Mouse (Mus musculus): ENCODE data around the gene Dnal1. TPM values are rescaled to one million over a fixed set of nuclear protein-coding genes. Genes with fewer than 3 reads are reported as not detected.

Gene Dnal1
- polyA plus RNA-seq, 1 experiment, result 4.2 TPM

DNA sequence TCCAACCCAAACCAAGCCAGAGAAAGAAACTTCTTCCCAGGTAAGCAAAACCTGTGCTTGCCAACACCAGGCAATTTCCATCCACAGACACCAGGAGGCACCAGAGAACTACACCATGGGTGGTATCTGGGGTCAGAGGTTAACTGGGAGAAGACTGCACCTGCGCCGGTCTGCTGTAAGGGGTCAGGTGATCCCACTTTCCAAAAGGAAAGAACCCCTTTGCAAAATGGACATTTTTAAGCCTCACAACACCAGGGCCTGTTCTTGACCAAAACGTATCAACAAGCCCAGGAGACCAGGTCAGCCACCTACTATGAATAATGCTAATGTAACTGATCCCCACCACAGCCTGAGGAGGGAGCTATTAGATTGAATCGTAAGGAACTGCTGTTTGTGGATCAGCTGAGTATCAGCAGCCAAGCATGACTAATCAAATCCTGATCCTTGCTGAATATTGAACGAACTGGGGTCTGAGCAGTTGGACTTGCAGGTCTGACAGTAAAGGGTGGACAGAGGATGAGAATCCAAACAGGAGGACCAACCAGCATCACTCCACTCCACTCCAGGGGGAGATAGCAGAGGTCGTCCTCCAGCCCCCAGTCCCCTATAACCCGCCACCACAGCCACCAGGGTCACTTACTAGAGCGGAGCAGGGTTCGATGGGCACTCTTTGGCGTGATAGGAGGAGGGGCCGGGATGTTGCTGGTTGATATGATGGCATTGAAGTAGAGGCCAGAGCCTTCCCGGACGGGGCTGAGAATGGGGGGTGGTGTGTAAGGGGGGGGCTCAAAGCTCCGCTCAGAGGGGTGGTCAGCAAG, 47.7 kb downstream of the Dnal1 start:
- DNase-seq (ENCODE audit: low read depth), result no peak

DNA sequence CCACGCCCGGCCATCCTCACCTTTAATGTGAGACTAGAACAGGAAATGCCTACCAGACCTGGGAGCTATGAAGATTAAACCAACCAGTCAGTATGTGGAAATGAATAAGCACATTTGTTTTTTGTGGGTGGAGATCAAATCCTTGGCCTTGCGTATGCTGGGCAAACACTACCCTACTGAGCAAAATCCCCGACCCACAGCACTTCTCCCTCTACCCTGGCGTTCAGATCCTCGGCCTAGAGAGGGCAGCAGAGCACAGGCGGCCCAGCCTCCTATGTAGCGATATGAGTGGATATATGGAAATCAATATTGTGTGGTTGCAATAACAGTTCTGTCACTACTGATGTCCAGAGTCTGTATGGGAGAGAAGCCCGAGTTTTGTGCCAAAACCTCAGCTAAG, 49.0 kb downstream of the Dnal1 start:
- DNase-seq (ENCODE audit: low read depth), result no peak

DNA sequence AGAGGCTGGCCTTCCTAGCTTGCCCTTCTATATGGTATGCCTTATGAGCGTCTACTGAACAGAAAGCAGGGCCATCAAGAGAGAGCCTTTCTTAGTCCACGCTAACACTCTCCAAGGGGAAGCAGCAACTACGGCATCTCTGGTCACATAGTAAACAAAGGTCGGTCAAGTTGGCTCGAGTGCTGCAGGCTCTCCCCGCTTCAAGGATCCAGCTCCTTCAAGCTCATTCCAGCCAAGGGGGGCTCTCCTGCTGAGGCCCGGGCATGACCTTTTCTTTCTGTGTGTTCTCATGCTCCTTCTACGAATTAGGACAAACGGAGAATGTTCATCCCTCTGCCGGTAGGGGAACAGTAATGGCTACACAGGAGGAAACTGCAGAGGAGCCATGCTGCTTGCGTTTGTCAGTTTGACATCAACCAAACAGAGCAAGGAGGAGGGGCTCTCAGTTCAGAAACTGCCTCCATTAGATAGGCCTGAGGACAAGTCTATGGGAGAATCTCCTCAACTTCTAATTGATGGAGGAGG, 49.5 kb downstream of the Dnal1 start:
- DNase-seq (ENCODE audit: low read depth), result no peak

DNA sequence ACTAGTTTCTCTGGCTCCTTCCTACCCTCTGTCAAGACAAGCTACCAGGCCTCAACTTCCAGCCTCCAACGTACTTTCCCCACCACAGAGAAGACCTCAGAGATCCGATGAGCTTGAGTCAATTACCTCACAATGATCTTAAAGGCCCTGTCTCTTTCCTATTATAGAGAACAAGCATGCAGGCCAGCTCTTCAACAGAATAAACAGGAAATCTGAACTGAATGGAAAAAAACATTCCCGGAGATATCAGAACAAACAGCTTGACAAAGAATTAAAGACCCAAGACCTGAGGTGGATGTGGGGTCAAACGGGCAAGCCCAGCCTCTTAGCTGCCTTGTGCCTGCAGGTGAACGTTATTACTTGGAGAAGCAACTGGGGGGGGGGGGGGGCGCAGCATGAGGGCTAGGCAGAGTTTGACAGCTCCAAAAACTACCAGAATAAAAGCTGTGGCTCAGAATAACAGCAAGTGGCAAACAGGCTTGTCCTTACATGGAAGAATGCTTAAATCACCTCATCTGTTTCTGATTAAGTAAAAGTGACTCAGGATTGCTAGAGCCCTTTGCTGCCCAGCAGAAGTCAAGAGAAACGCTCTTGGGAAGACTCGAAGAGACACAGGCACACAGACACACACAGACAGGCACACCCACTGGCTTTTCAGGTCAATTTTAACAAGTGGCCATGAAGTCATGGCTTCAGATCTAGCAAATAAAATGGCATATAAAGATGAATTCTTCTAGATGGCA, 51.6 kb downstream of the Dnal1 start:
- DNase-seq (ENCODE audit: low read depth), result no peak

DNA sequence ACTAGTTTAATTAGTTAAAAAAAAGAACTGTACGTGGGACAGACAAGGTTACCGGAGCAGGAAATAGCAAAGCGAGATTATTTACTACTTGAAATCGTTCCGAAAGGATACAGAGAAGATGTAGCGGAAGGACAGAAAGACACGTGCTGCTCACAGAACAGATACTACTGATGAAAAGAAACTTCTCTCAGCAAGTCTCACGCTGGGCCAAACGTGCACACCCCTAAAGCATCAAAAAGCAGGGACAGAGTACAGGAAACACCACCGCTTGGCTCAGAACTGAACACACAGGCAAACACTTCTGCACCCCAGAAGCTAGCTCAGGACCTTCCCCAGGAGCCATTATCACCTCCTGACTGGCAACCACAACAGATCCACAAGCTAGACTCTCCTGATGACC, 56.4 kb downstream of the Dnal1 start:
- DNase-seq (ENCODE audit: low read depth), result no peak

DNA sequence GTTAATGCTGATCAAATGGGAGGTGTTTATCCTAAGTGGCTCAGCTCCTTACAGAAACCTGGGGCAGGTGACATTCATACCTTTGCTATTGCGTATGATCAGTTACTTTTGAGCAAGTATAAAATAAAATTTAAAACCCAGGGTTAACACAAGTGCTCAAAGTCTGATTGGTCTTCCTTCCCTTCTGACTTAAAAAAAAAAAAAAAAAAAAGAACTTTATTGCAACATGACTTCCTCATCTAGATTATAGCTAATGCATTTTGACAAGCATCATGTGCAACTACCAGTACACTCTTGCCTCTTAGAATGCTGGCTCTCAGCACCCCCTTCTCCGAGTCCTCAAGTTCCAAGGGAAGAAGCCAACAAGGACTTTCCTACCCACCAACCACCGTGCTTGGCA, 58.0 kb downstream of the Dnal1 start:
- no peak for DNase-seq (ENCODE audit: low read depth)

DNA sequence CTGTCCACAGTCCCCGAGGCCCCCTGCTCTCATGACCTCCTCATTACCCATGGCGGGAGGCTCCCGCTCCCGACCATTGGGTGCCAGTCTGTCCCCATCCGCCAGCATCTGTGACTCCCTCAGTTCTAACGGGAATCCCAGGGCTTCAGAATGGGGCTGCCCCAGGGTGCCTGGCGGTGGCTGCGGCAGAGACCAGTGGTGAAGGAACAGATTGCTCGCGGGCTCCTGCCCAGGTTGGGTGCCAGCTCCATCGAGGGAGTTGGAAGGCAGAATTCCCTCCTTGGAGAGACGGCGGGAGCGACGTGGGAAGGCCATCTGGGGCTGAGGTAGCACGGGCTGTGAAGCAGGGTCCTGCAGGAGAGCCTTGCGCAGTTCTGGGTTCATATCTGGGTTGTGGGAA, 58.7 kb downstream of the Dnal1 start:
- no peak for DNase-seq (ENCODE audit: low read depth)

DNA sequence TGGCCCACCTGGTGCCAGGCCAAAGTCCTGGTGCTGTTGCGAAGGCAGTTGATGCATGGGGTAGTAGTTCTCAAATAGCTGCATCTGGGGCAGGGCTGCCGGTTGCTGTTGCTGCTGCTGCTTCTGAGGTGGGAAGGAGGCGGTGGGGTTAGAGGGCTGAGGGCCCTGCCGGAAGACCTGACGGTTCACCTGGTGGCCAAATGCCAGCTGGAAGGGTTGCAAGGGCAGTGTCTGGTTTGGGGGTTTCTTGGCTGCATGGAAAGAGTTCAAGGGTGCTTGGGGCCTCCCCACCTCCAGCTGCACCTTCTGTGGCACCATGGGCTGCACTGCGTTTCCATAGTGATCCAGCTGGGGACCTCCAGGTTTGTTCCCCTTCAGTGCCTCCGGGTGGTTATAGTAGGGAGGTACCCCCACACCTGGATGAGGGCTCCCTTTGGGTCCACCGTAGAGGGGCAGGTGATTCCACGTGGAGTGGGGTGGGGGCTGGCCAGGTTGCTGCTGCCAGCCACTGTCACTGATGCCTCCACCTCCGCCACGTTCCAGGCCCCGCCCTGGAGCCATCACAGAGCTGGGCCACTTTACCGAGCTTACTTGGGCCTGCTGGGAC, 59.2 kb downstream of the Dnal1 start:
- no peak for DNase-seq (ENCODE audit: low read depth)

DNA sequence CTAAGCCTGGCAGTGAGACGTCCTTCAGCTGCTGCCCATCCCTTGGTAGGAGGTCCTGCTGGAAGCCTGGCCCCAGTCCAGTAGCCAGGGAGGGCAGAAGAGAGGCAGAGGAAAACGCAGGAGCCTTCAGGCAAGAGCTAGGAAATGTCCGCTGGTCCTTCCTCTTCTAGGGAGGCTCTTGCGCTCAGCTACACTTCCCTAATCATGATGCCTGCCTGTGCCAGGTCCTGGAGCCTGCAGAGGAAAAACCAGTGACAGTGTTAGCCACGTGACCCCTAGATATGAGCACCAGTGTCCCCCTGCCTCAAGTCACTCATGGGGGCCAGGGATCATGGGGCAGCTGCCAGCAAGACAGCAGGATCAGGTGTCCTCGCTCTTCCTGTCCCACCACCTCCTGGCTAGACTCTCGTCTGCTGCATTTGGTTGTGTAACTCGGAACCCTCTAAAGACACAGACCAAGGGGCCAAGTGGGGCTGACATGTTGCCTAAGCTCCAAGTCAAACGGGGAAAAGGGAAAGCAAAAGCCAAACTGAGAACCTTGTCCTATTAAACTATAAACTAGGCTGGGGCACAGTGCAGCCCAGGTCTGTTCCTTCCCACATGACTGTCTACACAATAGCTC, 60.1 kb downstream of the Dnal1 start:
- DNase-seq (ENCODE audit: low read depth), result no peak

DNA sequence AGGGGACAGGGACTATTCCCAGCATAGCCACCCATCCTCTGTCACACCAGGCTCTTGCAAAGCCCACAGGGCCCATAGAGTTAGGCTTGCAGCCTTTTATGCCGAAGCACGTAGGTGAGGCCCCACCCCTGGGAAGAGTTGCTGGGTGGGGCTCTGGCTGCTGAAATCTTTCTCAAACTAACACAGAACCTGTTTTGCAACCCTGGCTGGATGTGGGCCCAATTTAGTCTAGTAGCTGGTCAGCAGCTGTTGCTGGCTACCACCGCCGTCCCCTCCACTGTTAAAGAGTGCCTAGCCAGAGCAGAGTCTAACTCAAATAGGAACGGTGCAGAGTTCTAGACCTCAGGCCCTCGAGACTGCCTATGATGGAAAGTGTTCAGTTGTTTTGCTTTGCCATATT, 60.7 kb downstream of the Dnal1 start:
- DNase-seq (ENCODE audit: low read depth), result no peak

DNA sequence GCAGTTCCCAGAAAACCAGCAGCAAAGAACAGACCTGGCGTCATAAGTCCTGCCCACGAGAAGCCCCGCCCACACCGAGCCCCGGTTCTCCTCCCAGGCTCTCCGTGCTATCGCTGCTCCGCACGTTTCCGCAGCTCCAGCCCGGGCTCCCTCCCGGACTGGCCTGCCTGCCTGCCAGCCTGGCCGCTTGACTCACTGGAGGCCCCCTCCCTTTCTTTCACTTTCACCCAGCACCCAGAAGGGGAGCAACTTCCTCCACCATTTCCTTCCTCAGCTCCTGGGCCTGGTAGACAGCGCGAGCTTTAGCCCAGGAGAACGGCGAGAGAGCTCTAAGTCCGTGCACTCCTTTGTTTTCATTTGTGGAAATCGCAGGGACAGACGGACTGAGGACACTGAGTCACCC, 61.5 kb downstream of the Dnal1 start:
- no peak for DNase-seq (ENCODE audit: low read depth)

DNA sequence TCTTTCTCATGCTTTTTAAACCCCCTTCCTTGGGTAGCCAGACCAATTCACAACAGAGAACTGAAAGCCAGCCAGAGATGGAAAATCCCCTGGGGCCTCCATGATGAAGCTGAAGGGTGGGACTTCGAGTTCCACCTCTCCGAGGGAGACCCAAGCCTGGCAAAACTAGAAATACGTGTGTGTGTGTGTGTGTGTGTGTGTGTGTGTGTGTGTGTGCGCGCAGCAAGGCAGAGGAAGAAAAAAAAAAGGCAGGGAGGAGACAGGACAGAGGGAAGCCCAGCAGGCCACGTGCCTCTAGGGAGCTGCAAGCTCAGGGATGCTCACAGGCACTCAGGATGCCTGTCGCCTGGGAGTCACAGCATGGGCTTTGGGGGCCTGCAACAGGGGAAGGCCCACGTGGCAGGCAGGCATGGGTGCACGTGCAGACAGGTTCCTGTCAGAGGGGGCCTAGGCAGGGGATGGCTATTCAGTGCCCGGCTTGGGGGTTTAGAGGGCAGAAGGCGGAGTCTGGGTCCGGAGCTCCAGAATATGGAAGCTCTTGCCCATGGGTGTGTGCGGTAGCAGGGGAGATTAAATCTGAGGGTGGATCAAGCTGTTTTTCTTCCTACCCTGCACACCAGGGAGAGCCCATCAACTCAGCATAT, 62.1 kb downstream of the Dnal1 start:
- DNase-seq (ENCODE audit: low read depth), result no peak

DNA sequence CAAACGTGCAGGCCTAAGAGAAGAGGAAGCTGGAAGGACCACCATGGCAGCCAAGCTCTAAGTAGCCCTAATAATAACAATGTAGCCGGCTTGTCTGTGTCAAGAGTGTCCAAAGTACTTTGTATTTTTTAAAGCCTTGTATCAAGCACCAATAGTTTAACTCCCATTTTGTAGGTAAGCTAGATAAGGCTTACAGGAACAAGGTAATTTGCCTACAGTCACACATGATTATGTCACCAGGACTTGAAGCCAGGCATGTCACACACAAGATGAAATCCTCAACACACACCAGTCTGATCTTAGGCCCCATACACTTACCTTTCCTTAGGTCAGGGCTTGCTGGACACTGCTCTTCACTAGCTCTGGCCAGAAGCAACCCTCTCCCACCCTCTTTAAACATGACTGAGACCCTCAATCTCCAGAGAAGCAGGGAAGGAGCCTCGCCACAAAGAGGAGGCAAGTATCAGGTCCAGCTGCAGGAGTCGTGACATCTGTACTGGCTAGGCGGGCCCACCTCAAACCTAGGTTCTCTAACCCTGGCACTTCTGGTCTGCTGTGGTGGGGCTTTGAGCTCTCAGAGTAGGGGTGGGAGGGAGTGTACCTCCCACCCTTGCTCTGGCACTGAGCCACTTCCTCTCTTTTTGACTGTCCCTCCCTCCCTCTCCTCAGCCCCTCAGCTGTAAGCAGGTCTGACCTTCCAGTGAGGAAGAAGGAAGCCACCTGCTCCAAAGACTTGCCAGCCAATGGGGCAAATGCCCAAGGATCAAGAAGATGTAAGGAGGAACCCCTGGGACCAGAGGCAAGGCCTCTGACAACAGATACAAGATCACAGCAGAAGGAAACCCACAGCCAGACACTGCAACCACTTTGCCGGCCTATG, 63.0 kb downstream of the Dnal1 start:
- no peak for DNase-seq (ENCODE audit: low read depth)

DNA sequence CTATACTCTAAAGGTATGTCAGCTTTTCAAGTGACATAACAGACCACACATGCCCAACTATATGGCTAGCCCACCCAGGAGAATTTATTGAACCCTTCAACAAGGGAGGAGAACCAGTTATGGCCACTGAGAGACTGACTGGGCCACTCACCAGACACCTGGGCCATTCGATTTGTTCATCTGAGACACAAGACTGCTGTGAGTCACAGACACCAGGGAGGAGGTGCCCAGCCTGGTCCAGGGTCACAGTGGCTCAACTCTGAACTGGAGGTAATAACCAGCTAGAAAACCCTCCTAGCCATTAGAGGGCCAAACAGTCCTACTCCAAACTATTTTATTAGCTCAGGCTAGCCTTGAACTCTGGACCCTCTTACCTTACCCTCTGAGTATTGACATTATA, 63.9 kb downstream of the Dnal1 start:
- DNase-seq (ENCODE audit: low read depth), result no peak

DNA sequence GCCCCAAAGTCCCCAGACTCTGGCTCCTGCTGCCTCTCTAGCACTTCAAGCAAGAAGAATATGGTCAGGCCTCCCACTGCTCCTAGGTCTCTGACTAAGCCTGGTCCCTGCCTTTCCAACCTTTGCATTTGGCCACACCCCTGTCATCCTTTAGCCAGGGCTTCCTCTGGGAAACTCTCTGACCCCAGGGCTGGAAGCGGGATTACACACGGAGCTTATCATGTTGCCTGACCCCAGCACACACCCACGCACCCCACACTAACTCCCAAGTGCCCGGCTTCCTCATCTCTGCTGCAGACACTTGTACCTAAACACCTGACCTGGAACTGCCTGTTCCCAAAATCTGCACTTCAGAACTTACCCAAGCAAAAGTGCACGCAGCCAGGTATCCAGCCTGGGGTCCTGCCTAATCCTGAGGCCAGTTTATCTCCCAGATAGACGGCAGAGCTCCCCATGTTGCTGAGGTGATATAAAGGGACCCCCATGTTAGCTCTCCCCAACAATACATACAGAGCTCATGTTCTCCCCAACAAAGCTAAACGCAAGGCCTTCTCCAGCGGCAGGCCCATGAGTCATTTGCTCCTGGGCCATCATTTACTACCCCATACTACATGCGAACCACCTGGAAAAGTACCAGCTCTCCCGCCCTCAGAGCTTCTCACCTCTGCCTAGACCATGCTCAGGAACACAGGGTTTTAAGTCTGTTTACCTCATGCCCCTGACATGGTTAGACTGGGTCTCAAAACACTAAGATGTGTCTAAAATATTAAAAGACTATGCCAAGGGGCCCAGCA, 64.7 kb downstream of the Dnal1 start:
- DNase-seq (ENCODE audit: low read depth), result no peak

DNA sequence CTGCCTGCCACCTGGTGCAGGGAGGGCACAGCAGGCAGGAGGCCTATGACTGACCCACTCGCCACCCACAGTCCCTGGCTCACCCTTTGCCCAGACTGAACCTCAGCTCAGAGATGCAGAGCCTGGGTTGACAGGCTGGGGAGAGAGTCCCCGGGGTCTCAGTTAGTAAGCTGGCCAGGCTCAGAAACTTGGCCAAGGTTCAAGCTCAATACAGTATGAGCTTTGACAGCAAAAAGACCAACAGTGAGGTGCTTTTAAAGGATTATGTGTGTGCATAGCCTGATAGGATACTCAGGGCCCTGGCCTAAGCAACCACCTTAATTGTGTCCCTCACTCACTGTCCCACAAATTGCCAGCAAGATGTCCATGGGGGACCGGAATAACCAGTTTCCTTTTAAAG, 65.9 kb downstream of the Dnal1 start:
- DNase-seq (ENCODE audit: low read depth), result no peak

DNA sequence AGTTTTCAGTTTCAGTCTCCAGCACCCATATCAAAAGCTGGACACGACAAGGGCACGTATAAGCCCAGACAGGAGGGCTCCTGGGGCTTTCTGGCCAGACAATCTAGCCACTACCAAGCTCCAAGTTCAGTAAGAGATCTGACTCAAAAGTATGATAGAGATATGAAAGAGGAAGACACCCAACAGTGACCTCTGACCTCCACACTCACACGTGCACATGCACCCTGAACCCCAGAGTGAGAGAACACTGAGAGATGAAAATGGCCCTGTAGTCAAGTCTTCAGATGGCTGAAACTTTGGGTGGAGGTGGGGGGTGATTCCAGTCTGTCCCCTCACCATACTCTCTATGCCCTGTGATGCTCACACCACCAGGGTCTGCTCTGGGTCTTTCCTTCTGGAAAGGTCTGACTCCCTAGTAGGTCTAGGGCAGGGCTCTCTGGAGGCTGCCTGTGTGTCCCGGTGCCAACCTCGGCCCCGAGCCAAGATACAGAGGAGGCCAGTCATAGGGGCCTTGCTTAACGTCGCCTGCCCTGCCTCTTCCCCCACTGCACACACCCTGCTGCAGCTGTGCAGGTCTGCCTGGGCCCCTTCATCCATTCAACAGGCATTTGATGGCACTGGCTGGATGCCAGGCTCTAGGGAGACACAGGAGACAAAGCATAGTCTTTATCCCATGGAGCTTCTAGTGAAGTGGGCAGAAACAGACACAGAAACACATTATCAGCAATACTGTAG, 66.7 kb downstream of the Dnal1 start:
- DNase-seq (ENCODE audit: low read depth), result no peak

DNA sequence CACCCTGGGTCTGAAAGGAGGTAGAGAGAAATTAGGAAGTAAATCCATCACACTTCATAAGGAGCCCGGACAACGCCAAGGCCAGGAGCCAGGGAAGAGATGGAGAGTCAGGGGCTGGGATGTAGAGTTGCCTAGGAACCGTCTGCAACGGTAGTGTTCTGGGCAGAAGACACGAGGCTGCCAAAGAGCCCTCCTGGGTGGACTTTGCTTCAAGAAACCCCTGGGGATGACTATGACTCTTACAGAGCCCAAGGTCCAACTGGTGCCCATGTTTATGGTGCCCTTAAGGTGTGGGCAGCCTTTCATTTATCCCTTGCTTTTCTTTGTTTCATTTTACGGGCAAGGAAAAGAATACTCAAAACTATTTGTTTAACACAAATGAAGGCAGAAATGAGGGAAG, 67.8 kb downstream of the Dnal1 start:
- DNase-seq (ENCODE audit: low read depth), result no peak

DNA sequence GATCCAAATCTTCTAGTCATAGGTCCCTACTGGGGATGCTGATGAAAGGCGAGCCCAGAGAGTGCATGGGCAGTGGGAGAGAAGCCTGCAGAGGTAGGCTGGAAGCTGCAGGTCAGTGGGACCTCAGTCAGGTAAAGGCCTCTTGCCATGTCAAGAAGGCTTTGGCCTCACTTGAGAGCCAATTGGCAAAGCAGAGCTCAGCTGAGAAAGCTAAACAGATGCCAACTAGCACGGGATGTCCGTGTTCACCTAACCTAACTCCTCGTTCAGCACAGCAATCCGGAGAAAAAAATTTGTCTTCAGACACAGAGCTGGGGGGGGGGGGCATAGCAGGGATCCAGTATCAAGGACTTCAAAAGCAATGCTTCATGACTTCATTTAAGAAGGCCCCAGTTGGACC, 70.8 kb downstream of the Dnal1 start:
- DNase-seq (ENCODE audit: low read depth), result no peak
